Mouse (Mus musculus): Measurements from ENCODE around the gene Tmem212. TPM values are rescaled to one million over a fixed set of nuclear protein-coding genes. Genes with fewer than 3 reads are reported as not detected.

The Tmem212 gene
- polyA plus RNA-seq, 1 experiment from 2014 or later: 59.9 TPM

DNA sequence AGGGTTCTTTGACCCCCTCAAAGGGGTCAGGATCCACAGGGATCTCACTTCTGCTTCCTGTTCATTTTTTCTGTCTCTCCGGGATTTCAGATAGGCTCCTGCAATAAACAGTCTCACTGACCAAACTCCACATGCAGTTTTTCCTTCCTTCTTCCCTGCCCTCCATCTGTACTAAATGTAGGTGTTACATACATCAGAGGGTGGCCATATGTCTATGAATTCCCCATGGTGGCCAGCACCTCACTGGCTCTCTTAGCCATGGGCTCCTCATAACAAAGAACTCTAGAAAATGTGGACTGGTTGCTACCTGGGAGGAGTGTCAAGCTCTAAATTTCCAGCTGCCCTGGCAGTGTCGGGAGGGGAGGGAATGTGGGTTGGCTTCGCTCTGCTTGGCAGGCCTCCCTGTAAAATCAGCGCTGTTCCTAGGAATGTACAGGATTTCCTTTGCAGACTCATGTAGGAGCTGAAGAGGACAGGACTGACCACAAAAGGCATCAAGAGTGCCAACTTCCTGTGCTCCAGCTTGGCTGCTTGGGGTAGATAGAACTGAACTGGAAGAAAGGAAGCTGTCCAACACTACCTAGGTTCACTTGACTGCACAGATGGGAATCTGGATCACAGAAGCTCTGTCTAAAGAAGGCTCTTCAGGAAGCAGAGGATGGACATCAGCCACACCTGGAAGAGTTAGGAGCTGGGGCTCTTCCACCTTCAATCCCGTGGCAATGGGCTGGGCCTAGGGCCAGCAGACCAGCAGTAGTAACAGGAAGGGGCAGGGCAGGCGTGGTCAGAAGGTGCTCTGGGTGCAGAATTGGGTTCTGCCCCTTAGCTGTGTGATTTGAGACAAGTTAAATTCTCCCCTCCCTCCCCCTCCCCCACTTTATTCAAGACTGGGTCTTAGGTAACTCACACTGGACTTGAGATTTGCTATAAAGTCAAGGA, 14.0 kb downstream of the Tmem212 start:
- no peaks in the 10 kb centered on the region for H3K9me3 ChIP-seq (ENCODE audit: low read length)
- H3K9ac ChIP-seq (replicated peaks; ENCODE audit: low read depth): no peak overlapping the region
- DNase-seq (ENCODE audit: low spot score) (peak; percentile 75), ATAC-seq (peak; percentile 84)
- H3K4me1 ChIP-seq (ENCODE audit: insufficient read depth, low read depth, low read length): peaks cover 3% of the 10 kb centered on the region; the same call in 1 of the 2 replicates
- no peak overlapping the region for H3K27ac ChIP-seq (ENCODE audit: low read length)
- no peak overlapping the region for H3K4me3 ChIP-seq (ENCODE audit: low read depth, low read length)
- no peaks in the 10 kb centered on the region for H3K27me3 ChIP-seq (replicated peaks; ENCODE audit: insufficient read depth, low read length)
- H3K4me2 ChIP-seq (replicated peaks; ENCODE audit: low read depth, low read length): no peak overlapping the region
- H3K36me3 ChIP-seq (ENCODE audit: insufficient read depth, low read length): no peaks in the 10 kb centered on the region
- TF ChIP-seq CTCF (IDR thresholded peaks at IDR 0.05): no peak
- peak; percentile 76 for TF ChIP-seq EP300 (IDR thresholded peaks at IDR 0.05)
- 26% methylated on average over 6 of the region's 6 CpGs for WGBS

DNA sequence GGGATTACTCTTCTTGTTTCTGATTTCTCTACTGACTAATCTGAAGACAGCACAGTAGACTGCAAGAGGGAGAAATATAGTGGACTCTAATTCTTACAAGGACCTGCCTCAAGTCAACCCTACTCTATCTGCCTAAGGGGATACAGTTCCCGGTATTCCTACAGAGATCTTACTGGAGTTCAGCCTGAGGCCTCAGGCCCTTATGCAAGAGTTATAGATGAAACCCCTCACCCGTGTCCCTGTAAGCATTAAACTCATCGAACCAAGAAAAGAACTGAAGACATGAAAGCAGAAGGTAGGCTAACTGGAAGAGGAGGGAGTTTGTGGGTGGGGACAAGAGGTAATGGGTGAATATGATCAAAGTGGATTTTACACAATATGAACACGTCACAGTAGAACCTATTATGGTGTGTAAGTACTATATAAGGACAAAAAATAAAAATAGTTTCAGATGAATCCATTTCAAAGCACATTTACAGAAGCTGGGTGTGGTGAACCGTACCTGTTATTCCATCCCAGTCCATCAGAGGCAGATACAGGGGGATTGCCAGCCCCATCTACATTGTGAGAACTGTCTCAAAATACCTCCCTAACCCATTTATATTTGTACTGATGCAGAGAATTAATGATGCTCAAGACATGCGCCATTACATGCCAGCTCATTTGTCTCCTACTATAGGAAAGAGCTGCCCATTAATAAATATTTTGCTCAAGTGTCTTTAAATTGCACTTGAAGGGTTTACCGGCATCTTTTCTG, 17.1 kb downstream of the Tmem212 start:
- Histone ChIP-seq H3K27me3 (replicated peaks; ENCODE audit: insufficient read depth, low read length) (no peaks in the 10 kb centered on the region), H3K36me3 (ENCODE audit: insufficient read depth, low read length) (no peaks in the 10 kb centered on the region), H3K4me3 (ENCODE audit: low read depth, low read length) (no peak overlapping the region), H3K9me3 (ENCODE audit: low read length) (no peaks in the 10 kb centered on the region), H3K9ac (replicated peaks; ENCODE audit: low read depth) (no peak overlapping the region), H3K27ac (ENCODE audit: low read length) (no peak overlapping the region), H3K4me2 (replicated peaks; ENCODE audit: low read depth, low read length) (no peak overlapping the region), H3K4me1 (ENCODE audit: insufficient read depth, low read depth, low read length) (peaks cover 3% of the 10 kb centered on the region; the same call in 1 of the 2 replicates)
- WGBS: 89% methylated on average over 7 of the region's 7 CpGs
- DNase-seq (ENCODE audit: low spot score) (no peak), ATAC-seq (no peak)
- TF ChIP-seq EP300 (IDR thresholded peaks at IDR 0.05) (no peak), CTCF (IDR thresholded peaks at IDR 0.05) (no peak)

DNA sequence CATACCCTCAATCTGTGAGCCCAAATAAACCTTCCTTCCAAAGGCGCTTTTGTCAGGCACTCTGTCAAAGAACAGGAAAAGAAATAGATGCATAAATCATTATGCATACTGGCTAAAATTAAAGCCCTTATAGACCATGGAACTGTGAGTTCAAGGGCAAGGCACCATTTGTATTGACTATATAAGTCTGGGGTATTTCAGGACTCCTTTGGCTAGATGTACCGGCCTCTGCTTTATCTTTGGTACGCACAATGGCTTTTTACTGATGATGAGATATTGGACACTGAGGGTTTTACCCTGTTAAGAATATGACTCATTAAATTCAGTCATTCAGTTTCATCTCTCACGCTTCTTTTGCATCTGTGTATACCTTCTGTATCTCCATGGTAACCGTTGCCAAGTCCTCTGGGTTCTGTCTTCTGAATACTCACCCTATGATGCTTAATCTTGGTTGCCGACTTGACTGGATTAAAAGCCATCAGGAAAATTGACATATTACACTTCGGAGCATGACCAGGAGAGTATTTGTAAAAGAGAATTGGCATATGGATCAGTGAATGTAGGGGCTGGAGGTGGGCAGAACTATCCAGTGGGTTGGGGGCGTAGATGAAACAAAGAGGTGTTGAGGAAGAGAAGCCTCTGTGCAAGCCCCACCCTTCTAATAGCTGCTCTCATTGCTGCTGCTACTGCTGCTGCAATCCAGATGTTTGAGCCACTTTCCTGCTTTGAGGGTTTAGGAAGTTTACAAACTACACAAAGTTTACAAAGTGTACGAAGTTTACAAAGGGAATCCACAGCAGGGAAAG, 22.7 kb downstream of the Tmem212 start:
- 68% methylated on average over 9 of the region's 9 CpGs for WGBS
- TF ChIP-seq EP300 (IDR thresholded peaks at IDR 0.05) (no peak), CTCF (IDR thresholded peaks at IDR 0.05) (no peak)

DNA sequence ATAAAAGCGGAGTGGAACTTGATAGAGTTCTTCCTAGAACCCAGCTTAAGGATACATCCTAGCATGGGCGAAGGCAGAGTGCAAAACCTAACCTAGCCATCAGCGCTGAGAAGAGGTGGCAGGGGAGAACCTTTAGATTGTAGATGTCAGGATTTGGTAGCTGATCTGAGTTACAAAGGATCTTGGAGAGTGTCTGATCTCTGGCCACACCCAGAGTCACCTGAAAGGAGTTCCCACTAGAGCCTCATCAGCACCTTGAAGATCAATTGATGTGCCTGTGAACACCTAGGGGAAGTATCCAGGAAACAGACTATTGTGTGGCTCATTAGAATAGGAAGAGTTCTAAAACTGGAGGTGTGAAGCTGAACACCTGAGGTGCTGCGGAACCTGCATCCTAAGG, 23.7 kb downstream of the Tmem212 start:
- Histone ChIP-seq H3K4me1 (ENCODE audit: insufficient read depth, low read depth, low read length) (no peaks in the 10 kb centered on the region), H3K27me3 (replicated peaks; ENCODE audit: insufficient read depth, low read length) (no peaks in the 10 kb centered on the region), H3K4me2 (replicated peaks; ENCODE audit: low read depth, low read length) (no peak overlapping the region), H3K4me3 (ENCODE audit: low read depth, low read length) (no peak overlapping the region), H3K36me3 (ENCODE audit: insufficient read depth, low read length) (no peaks in the 10 kb centered on the region), H3K9me3 (ENCODE audit: low read length) (no peaks in the 10 kb centered on the region), H3K9ac (replicated peaks; ENCODE audit: low read depth) (no peak overlapping the region), H3K27ac (ENCODE audit: low read length) (no peak overlapping the region)
- TF ChIP-seq CTCF (IDR thresholded peaks at IDR 0.05): no peak
- TF ChIP-seq EP300 (IDR thresholded peaks at IDR 0.05): no peak
- WGBS: 83% methylated on average over 4 of the region's 4 CpGs
- DNase-seq (ENCODE audit: low spot score) (no peak), ATAC-seq (no peak)

More for the DNA sequence above, 22.7 kb downstream of the Tmem212 start:
- no peak for ATAC-seq
- Histone ChIP-seq H3K27me3 (replicated peaks; ENCODE audit: insufficient read depth, low read length) (no peaks in the 10 kb centered on the region), H3K27ac (ENCODE audit: low read length) (no peak overlapping the region), H3K9ac (replicated peaks; ENCODE audit: low read depth) (no peak overlapping the region), H3K36me3 (ENCODE audit: insufficient read depth, low read length) (no peaks in the 10 kb centered on the region), H3K4me3 (ENCODE audit: low read depth, low read length) (no peak overlapping the region), H3K9me3 (ENCODE audit: low read length) (no peaks in the 10 kb centered on the region), H3K4me1 (ENCODE audit: insufficient read depth, low read depth, low read length) (no peaks in the 10 kb centered on the region), H3K4me2 (replicated peaks; ENCODE audit: low read depth, low read length) (no peak overlapping the region)
- no peak for DNase-seq (ENCODE audit: low spot score)

DNA sequence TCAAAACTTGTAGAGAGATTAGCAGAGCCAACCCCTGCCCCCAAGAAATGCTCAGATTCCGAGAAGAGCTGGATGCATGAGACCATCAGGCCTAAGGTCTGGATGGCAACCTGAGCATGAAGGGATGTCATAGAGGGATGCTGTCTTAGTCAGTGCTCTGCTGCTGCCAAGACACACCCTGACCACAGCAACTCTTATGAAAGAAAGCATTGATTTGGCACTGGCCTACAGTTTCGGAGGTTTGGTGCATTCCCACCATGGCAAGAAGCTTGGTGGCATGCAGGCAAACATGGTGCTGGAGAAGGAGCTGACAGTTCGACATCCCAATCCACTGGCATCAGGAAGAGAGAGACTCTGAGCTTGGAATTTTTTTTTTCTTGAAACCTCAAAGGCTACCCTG, 24.3 kb downstream of the Tmem212 start:
- WGBS: 72% methylated on average over 3 of the region's 3 CpGs
- ATAC-seq: 0 out of 2 replicates have a peak, but pooled peaks have one; percentile 11

More for the DNA sequence above, 24.3 kb downstream of the Tmem212 start:
- H3K4me3 ChIP-seq (ENCODE audit: low read depth, low read length): no peak overlapping the region
- no peaks in the 10 kb centered on the region for H3K27me3 ChIP-seq (replicated peaks; ENCODE audit: insufficient read depth, low read length)
- no peaks in the 10 kb centered on the region for H3K4me1 ChIP-seq (ENCODE audit: insufficient read depth, low read depth, low read length)
- no peaks in the 10 kb centered on the region for H3K9me3 ChIP-seq (ENCODE audit: low read length)
- no peak overlapping the region for H3K9ac ChIP-seq (replicated peaks; ENCODE audit: low read depth)
- no peak for DNase-seq (ENCODE audit: low spot score)
- TF ChIP-seq CTCF (IDR thresholded peaks at IDR 0.05) (no peak), EP300 (IDR thresholded peaks at IDR 0.05) (no peak)
- no peak overlapping the region for H3K27ac ChIP-seq (ENCODE audit: low read length)
- no peaks in the 10 kb centered on the region for H3K36me3 ChIP-seq (ENCODE audit: insufficient read depth, low read length)
- no peak overlapping the region for H3K4me2 ChIP-seq (replicated peaks; ENCODE audit: low read depth, low read length)

All from lung, postnatal 0 days (tissue).